Mouse (Mus musculus) heart, embryonic 15.5 days (tissue): ENCODE measurements around the gene Pdpk1. TPM values are rescaled to one million over a fixed set of nuclear protein-coding genes. Genes with fewer than 3 reads are reported as not detected.
A peak's percentile ranks its signal among the peaks of the same experiment; 100 is the strongest.

Experiments
- ATAC-seq: fragments of 200-750 bp; cut with Nextera tagmentation; replicated peaks from 2 replicates; pipeline ENCODE4 v1.8.0; 2017; ENCODE audit warnings: low read depth, moderate TSS enrichment; ENCODE audit not compliant: insufficient number of reproducible peaks, insufficient read depth, low FRiP score
- H3K27ac ChIP-seq: fragments of 300-500 bp; sonication (generic); 2 replicates; pipeline ENCODE4 v1.5.1; 2015; ENCODE audit warnings: mild to moderate bottlenecking, inconsistent platforms
- H3K27me3 ChIP-seq: fragments of 300-500 bp; sonication (generic); 2 replicates; pipeline ENCODE4 v1.6.1; 2015; ENCODE audit warnings: inconsistent platforms
- H3K36me3 ChIP-seq: fragments of 300-500 bp; sonication (generic); 2 replicates; pipeline ENCODE4 v1.6.1; 2015; ENCODE audit warnings: mild to moderate bottlenecking, inconsistent platforms
- H3K4me1 ChIP-seq: fragments of 300-500 bp; sonication (generic); replicated peaks from 2 replicates; pipeline ENCODE4 v1.6.1; 2015; ENCODE audit warnings: inconsistent platforms
- H3K4me2 ChIP-seq: fragments of 300-500 bp; sonication (generic); 2 replicates; pipeline ENCODE4 v1.6.1; 2015; ENCODE audit warnings: inconsistent platforms, mild to moderate bottlenecking, moderate library complexity
- H3K4me3 ChIP-seq: fragments of 300-500 bp; sonication (generic); 2 replicates; pipeline ENCODE4 v1.5.1; 2015; ENCODE audit warnings: mild to moderate bottlenecking, inconsistent platforms
- H3K9ac ChIP-seq: fragments of 300-500 bp; sonication (generic); 2 replicates; pipeline ENCODE4 v1.6.1; 2015; ENCODE audit warnings: mild to moderate bottlenecking, inconsistent platforms
- H3K9me3 ChIP-seq: fragments of 300-500 bp; sonication (generic); replicated peaks from 2 replicates; pipeline ENCODE4 v1.6.1; 2016; ENCODE audit warnings: inconsistent platforms
- WGBS: fragments of 180-500 bp; shearing (Covaris S2); methylation state at CpG from one replicate; pipeline ENCODE4 v1.1.7; 2015; ENCODE audit warnings: mixed read lengths; 5-methylcytosine and 5-hydroxymethylcytosine counted together
- polyA plus RNA-seq: library from polyadenylated mRNA; unstranded; fragments of >200 nt; fragmentation: Nextera tagmentation; extraction: Ambion mirVana; gene quantifications from 2 replicates; pipeline ENCODE4 v1.2.1, GENCODE M21; 2015

Gene Pdpk1
- polyA plus RNA-seq, result 37.7 and 39.5 TPM in 2 replicates

DNA sequence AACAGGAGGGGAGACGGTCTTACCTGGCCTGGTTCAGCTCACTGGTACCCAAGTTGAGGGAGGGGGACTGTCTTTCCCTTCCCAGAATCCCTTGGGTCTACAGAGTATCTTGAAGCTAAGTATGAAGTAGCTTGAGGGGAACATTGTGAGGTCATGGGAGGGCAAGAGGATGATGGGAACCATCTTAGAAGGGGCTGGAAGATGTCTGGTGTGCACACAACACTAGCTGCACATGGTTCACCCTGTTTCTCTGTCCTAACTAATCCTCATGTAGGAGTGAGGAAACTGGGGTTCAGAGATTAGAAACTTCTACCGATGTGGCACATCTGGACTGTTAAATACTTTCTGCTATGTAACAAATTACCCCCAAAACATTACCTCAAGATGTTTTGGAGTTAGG, at the start of gene Pdpk1:
Gene Pdpk1 (minus strand): TSS at position 101 of the 400 bp plus-strand sequence.
- Histone ChIP-seq H3K27me3 (no peaks in the 10 kb centered on the region), H3K4me1 (peaks cover 10% of the 10 kb centered on the region), H3K9me3 (no peaks in the 10 kb centered on the region), H3K9ac (peak within 1 kb of the TSS; percentile 45; the same call in 1 of the 2 replicates), H3K4me2 (peak within 1 kb of the TSS; percentile 86), H3K27ac (no peak within 1 kb of the TSS), H3K4me3 (peak within 1 kb of the TSS; percentile 50), H3K36me3 (no peaks in the 10 kb centered on the region)
- no peak for ATAC-seq
- WGBS, result 86% methylated on average over 2 of the region's 2 CpGs

DNA sequence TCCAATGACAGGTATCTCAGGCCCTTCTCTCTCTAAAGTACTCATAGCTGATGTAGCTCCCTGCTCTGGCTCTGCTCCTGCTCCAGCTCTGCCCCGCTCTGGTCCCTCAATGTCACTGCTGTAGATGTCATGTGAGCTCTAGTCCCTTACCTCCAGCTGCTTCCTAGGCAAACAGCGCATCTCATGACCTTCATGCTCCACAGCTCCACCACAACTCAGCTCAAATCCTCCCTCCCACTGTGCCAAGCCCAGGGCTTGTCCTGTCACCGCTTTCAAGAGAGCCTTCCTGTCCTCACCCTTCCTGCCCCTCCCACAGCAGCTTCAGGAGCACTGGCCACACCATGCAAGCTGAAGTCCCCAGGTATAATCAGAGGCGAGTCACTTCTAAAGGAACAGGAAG, 49.0 kb upstream of the Pdpk1 start:
- no peaks in the 10 kb centered on the region for H3K27me3 ChIP-seq
- H3K36me3 ChIP-seq, result no peaks in the 10 kb centered on the region
- no peak overlapping the region for H3K4me2 ChIP-seq
- WGBS, result 37% methylated on average over 4 of the region's 4 CpGs
- H3K9me3 ChIP-seq, result no peaks in the 10 kb centered on the region
- ATAC-seq, result 0 out of 2 replicates have a peak, but pooled peaks have one; percentile 41
- H3K4me1 ChIP-seq, result peaks cover 51% of the 10 kb centered on the region
- H3K27ac ChIP-seq, result no peak overlapping the region
- H3K4me3 ChIP-seq, result no peak overlapping the region
- no peak overlapping the region for H3K9ac ChIP-seq

DNA sequence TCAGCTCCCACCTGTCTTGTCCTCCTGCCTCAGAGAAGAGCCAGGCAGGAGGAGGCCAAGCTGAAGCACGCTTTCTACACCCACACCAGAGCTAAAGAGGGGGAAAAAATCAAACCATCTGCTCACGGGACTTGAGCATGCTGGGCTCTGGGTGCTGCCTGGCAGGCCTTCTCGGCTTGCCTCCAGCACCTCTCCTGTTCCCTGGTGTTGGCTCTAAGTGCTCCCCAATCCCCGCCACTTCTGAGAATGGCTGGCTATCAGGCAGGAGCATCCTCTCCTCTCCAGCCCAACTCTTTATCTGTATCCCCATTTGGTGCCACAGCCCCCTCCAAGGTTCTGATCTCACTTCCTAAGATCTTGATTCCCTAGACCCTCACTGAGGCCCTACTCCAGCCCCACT, 48.5 kb upstream of the Pdpk1 start:
- ATAC-seq, result no peak
- no peak overlapping the region for H3K27ac ChIP-seq
- no peaks in the 10 kb centered on the region for H3K27me3 ChIP-seq
- no peak overlapping the region for H3K9ac ChIP-seq
- peaks cover 49% of the 10 kb centered on the region for H3K4me1 ChIP-seq
- H3K4me2 ChIP-seq, result no peak overlapping the region
- no peak overlapping the region for H3K4me3 ChIP-seq
- 82% methylated on average over 4 of the region's 4 CpGs for WGBS
- H3K9me3 ChIP-seq, result no peaks in the 10 kb centered on the region
- no peaks in the 10 kb centered on the region for H3K36me3 ChIP-seq

DNA sequence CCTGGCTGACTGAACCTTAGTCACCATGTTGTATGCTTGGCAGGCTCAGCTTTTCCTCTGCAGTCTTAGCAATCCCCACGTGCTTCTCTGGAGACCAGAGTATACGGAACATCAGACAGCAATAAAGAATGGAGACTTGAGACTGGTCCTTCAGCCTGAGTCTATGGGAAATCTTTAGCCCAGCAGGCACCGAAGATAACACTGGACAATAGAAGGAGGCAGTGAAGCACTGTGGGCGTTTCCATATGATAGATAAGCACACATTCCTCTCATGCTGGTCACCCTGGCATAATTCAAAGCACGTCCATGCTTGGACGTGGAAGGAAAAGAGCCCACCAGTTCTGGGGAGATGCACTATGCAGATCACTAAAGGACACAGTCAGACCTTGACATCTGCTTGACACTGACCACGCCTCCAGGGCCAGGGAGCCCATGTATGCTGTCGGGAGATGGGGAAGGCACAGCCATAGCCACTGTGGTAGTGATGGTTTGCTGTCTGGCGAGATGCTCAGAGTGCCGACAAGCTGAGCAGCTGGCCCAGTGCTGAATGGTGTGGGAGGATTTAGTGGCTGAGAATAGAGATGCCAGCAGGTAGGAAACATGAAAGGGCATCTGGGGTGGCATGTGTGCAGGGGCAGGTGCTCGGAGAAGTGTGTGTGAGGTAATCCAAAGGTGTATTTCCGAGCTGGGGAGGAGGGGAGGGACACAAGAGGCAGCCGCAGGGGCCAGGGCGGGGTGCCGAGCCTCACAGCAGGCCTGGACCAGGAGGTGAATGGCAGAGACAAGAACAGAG, 46.5 kb upstream of the Pdpk1 start:
- 41% methylated on average over 15 of the region's 15 CpGs for WGBS
- H3K27me3 ChIP-seq, result no peaks in the 10 kb centered on the region
- no peak overlapping the region; the same call in 1 of the 2 replicates for H3K9ac ChIP-seq
- no peaks in the 10 kb centered on the region for H3K9me3 ChIP-seq
- H3K36me3 ChIP-seq, result no peaks in the 10 kb centered on the region
- H3K4me1 ChIP-seq, result peaks cover 46% of the 10 kb centered on the region
- no peak overlapping the region for H3K27ac ChIP-seq
- ATAC-seq, result no peak
- no peak overlapping the region for H3K4me3 ChIP-seq
- H3K4me2 ChIP-seq, result no peak overlapping the region

DNA sequence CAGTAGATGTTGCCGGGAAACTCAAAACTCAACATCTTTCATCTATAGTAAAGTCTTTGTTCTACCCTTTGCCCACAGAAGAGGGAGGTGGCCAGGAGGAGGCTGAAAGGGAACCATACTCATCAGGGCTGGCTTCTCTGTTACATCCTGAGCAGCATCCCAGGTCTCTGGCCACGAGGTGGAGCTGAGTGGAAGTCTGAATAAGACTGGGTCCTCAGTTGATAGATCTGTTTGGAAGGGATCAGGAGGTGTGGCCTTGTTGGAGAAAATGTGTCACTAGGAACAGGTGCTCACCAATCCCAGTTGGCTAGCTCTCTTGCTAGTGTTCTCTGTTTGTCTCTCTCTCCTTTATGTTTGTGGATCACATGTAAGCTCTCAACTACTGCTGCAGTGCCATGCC, 44.6 kb upstream of the Pdpk1 start:
- Histone ChIP-seq H3K4me2 (no peak overlapping the region), H3K36me3 (no peaks in the 10 kb centered on the region), H3K4me1 (peaks cover 53% of the 10 kb centered on the region), H3K9ac (no peak overlapping the region), H3K9me3 (no peaks in the 10 kb centered on the region), H3K27me3 (no peaks in the 10 kb centered on the region), H3K27ac (no peak overlapping the region), H3K4me3 (no peak overlapping the region)
- ATAC-seq, result no peak
- WGBS, result 57% methylated on average over 2 of the region's 2 CpGs

DNA sequence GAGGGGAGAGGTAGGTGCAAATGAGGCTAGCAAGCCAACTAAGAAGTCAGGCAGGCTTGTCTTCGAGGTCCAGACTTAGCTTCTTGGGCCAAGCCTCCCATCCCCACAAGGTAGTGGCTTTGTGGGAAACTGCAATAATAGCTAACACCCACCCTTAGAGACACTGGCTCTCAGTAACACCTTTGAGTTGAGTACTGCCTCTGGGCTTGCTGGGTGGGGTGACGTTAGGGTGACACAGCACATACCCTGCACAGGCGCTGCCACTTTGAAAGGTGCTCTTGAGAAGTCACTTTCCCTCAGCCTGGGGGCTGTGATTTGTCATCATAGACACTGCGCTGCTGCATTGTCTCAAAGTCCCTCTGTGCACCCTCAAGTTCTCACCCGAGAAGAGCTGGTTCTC, 43.0 kb upstream of the Pdpk1 start:
- ATAC-seq, result no peak

DNA sequence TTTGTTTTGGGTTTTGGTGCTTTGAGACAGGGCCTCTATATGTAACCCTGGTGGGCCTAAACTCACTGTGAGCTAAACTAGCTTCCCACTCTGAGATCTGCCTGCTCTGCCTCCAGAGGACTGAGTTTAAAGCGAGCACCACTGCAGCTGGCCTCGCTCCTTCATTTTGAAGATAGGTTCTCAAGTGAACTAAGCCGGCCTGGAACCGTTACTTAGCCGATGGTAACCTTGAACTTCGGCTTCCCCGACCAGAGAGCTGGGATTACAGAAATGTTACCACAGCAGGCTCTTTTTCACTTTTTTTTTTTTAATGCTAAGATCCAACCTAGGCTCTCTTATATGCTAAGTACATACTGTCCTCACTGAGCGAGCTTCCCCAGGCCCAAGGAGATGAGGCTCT, 42.5 kb upstream of the Pdpk1 start:
- 82% methylated on average over 8 of the region's 8 CpGs for WGBS
- H3K9me3 ChIP-seq, result no peaks in the 10 kb centered on the region
- H3K36me3 ChIP-seq, result no peaks in the 10 kb centered on the region
- H3K4me3 ChIP-seq, result no peak overlapping the region
- H3K27me3 ChIP-seq, result no peaks in the 10 kb centered on the region
- no peak overlapping the region for H3K9ac ChIP-seq
- H3K4me1 ChIP-seq, result peaks cover 40% of the 10 kb centered on the region
- no peak overlapping the region for H3K4me2 ChIP-seq
- H3K27ac ChIP-seq, result no peak overlapping the region
- ATAC-seq, result no peak

More for the DNA sequence above, 43.0 kb upstream of the Pdpk1 start:
- Histone ChIP-seq H3K4me3 (no peak overlapping the region), H3K36me3 (no peaks in the 10 kb centered on the region), H3K4me2 (no peak overlapping the region), H3K27me3 (no peaks in the 10 kb centered on the region), H3K9ac (no peak overlapping the region), H3K27ac (no peak overlapping the region), H3K4me1 (peaks cover 40% of the 10 kb centered on the region), H3K9me3 (no peaks in the 10 kb centered on the region)
- 52% methylated on average over 5 of the region's 5 CpGs for WGBS

DNA sequence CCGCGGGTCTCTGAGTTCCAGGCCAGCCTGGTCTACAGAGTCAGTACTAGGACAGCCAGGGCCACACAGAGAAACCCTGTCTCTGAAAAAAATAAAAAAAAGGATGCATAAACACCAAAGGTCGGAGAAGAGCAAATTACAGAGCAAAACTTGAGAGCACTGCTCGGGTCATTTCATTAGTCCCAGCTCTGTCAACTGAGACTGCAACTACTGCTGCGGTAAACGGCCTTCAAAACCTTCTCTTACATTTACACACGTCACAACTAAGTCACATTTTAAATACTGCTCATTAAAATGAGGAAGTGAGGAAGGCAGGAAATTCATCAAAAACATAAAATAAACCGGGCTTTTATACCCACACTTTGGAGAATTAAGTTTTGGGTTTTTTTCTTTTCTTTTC, 42.1 kb upstream of the Pdpk1 start:
- WGBS, result 84% methylated on average over 8 of the region's 8 CpGs
- H3K4me1 ChIP-seq, result peaks cover 40% of the 10 kb centered on the region
- H3K27me3 ChIP-seq, result no peaks in the 10 kb centered on the region

DNA sequence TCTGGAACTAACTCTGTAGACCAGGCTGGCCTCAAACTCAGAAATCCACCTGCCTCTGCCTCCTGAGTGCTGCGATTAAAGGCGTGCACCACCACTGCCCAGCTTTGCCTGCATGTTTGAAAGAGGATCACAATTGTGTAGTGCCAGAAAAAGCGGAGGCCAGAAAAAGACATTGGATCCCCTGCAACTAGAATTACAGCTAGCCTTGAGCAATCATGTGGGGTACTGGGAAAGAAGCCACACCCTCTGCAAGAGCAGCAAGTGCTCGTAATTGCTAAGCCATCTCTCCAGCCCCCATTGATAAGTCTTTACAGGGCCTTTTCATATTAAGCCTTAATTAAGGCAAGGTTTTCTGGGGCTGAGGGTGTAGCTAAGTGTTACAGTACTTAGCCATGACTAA, 40.8 kb upstream of the Pdpk1 start:
- H3K27me3 ChIP-seq, result no peaks in the 10 kb centered on the region
- no peaks in the 10 kb centered on the region for H3K36me3 ChIP-seq
- ATAC-seq, result no peak
- 0 out of 2 replicates have a peak overlapping the region, but pooled peaks have one; percentile 38 for H3K27ac ChIP-seq
- no peak overlapping the region for H3K9ac ChIP-seq
- H3K4me3 ChIP-seq, result no peak overlapping the region
- H3K9me3 ChIP-seq, result no peaks in the 10 kb centered on the region
- peaks cover 29% of the 10 kb centered on the region for H3K4me1 ChIP-seq
- WGBS, result 76% methylated on average over 4 of the region's 4 CpGs
- no peak overlapping the region for H3K4me2 ChIP-seq

More for the DNA sequence above, 42.1 kb upstream of the Pdpk1 start:
- ATAC-seq, result no peak
- Histone ChIP-seq H3K4me3 (no peak overlapping the region), H3K9me3 (no peaks in the 10 kb centered on the region), H3K9ac (no peak overlapping the region), H3K27ac (no peak overlapping the region), H3K36me3 (no peaks in the 10 kb centered on the region), H3K4me2 (no peak overlapping the region)

DNA sequence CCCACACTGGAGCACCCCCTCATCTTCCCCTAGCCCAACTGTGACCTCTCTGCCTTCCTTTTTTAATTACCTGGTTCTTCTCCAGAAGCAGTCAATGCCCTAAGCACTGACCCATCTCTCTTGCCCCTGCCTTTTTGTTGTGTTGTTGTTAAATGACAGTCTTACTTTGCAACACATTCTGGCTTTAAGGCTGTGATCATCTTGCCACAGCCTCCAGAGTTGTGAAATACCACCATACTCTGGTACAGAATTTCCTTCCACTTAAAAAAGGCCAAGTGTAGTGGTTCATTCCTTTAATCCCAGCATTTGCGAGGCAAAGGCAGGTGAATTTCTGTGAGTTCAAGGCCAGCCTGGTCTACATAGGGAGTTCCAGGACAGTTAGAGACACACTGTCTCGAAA, 40.2 kb upstream of the Pdpk1 start:
- 79% methylated on average over 2 of the region's 2 CpGs for WGBS
- H3K9me3 ChIP-seq, result no peaks in the 10 kb centered on the region
- ATAC-seq, result no peak

DNA sequence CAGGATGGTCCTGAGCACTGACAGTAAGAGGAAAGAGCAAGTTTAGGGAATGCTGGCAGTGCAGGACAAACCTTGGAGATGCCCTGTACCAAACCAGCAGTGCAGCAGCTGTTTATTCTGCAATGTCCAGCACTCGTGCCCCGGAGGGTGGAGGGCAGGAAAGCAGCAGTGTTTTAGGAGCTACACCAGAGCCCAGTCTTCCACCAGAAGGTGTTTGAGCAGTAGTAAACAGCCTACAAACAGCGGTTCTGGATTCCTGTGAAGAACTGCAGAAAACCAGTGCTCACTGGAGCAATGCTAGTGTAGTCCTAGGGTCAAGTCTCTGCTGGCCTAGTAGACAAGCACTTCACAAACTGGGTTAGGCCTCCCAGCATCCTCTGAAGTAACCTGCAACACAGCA, 23.5 kb upstream of the Pdpk1 start:
- H3K9ac ChIP-seq, result no peak overlapping the region
- no peak overlapping the region for H3K4me3 ChIP-seq
- no peak overlapping the region for H3K27ac ChIP-seq
- no peaks in the 10 kb centered on the region for H3K36me3 ChIP-seq
- H3K27me3 ChIP-seq, result no peaks in the 10 kb centered on the region
- H3K4me1 ChIP-seq, result peaks cover 11% of the 10 kb centered on the region
- no peak overlapping the region for H3K4me2 ChIP-seq
- 75% methylated on average over 3 of the region's 3 CpGs for WGBS
- ATAC-seq, result no peak
- no peaks in the 10 kb centered on the region for H3K9me3 ChIP-seq

More for the DNA sequence above, 40.2 kb upstream of the Pdpk1 start:
- Histone ChIP-seq H3K4me3 (no peak overlapping the region), H3K36me3 (no peaks in the 10 kb centered on the region; the same call in 1 of the 2 replicates), H3K9ac (no peak overlapping the region), H3K4me1 (peaks cover 25% of the 10 kb centered on the region), H3K27ac (no peak overlapping the region), H3K4me2 (no peak overlapping the region), H3K27me3 (no peaks in the 10 kb centered on the region)

DNA sequence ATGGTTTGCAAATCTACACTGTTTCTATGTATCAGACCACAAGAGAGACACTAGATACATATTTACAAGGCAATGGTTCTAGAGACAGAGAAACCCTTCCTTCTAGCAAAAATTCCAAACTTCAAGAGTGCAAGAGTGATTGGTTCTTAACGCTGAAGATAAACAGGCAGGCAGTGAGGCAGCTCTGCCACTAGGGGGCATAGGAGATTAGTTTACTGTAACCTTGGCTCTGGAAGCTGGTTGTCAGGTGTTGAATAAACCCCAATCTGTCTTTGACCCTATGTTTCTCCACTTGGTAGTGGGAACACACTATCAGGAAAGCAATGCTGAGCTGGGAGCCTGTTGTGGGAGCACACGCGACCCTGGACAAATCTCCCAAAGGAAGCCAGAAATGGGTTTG, 22.7 kb upstream of the Pdpk1 start:
- Histone ChIP-seq H3K9me3 (no peaks in the 10 kb centered on the region), H3K4me2 (no peak overlapping the region), H3K4me1 (peaks cover 11% of the 10 kb centered on the region), H3K27ac (no peak overlapping the region), H3K36me3 (no peaks in the 10 kb centered on the region), H3K27me3 (no peaks in the 10 kb centered on the region), H3K9ac (no peak overlapping the region), H3K4me3 (no peak overlapping the region)
- WGBS, result 2% methylated on average over 3 of the region's 3 CpGs
- no peak for ATAC-seq
